Mouse (Mus musculus) B cell, adult 2 months (primary cell): ENCODE results near the gene Lrp1.

Source experiments
- DNase-seq, 2 experiments: peaks; one replicate each; pipeline ENCODE4 v3.0.0; 2022

Lrp1 gene

GRCm38 (mm10) chr10:127590831-127591451 is 30.0 kb downstream of the Lrp1 start:
- no peak for DNase-seq

GRCm38 (mm10) chr10:127590256-127590655 is 30.7 kb downstream of the Lrp1 start:
- DNase-seq, result no peak

DNA sequence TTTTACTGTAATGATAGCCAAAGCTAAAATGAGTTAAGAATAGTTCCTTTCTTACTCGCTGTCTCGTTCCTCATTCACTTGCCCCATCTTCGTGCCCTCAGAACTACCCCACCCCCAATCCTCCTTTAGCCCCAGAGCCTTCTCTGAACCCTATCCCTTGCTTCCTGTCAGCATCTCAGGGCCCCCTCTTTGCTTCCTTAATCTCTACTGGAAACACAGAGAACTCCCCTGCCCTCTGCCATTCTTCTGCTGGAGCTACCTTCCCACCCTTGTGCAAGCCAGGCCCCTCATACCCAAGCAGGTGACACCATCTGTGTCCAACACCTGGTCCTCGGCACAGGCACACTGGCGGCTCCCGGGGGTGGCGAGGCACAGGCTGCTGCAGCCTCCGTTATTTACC is 33.2 kb downstream of the Lrp1 start:
- no peak for DNase-seq

- no peak for DNase-seq
Measured at GRCm38 (mm10) chr10:127586209-127586608, 34.7 kb downstream of the Lrp1 start.

DNA sequence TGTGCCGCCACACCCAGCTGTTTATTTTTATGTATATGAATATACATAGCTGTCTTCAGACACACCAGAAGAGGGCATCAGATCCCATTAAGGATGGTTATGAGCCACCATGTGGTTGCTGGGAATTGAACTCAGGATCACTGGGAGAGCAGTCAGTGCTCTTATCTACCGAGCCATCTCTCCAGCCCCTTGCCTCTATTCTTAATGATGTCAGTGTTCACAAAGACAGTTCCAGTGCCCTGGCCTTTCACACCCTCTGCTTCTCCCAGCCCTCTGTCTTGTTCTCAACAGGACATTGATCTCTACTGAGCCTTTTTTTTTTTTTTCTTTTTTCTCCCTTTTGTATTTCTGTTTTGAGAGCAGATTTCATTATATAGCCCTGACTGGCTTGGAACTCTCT is 35.4 kb downstream of the Lrp1 start:
- DNase-seq, result no peak

GRCm38 (mm10) chr10:127583649-127584048 is 37.3 kb downstream of the Lrp1 start:
- DNase-seq, result no peak

- DNase-seq, result no peak
Measured at GRCm38 (mm10) chr10:127581291-127581690, 39.7 kb downstream of the Lrp1 start.

DNA sequence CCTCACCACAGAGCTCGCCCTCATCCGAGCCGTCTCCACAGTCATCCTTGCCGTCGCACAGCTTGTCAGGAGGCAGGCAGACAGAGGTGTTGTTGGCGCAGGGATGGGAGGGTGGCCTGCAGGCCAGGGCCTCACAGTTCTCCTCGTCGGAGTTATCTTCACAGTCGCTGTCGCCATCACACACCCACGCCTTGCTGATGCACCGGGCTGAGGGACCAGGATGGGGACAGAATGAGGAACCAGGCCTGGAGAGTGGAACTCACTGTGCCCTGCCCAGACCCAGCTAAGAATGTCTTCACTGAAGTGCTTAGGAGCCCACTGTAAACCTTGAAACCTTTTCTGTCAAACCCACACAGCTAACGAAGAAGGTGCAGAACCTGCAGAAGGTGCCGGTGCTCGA is 43.0 kb downstream of the Lrp1 start:
- DNase-seq, result no peak

GRCm38 (mm10) chr10:127577156-127577555 is 43.8 kb downstream of the Lrp1 start:
- no peak for DNase-seq

DNA sequence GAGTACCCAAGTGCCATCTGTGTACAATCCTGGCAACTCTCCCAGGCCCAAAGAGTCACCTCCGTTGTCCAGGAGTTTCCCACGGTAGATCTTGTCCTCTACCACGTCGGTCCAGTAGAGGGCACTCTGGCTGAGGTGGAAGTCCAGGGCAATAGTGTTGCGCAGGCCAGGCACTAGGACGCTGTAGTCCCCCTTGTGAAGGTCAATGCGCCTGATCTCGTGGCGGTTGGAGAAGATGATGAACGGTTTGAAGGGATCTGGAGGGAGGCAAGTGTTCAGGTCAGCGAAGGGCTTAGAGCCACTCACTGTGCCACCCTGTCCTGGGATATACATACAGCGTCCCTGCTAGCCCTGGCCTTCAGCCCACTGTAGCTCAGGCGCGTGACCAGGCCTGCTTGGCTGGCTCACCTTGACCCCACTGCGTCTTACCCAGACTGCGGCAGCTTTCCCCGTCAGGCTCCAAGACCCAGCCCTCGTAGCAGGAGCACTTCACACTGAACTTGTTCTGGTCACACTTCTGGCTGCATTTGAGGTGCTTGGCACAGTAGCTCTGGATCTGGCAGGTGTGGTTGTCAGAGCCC is 44.5 kb downstream of the Lrp1 start:
- peak; percentile 62 to 65 for DNase-seq

DNA sequence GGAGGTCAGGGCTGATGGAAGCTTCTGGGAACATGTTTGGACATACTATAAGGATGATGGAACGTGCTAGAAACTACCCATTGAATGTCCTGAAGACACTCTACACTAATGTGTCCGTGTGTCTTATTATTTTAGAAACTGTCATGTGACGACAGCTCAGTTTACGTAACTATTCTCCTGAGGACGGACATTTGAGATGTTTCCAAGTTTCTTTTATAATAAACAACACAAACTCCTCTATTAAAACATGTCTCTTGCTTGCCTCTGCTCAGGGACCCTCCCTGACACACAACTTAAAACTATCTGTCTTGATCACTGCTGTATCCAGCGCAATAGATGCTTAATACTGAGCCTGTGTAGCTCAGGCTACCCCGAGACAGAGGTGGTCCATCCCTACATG is 45.2 kb downstream of the Lrp1 start:
- no peak for DNase-seq

DNA sequence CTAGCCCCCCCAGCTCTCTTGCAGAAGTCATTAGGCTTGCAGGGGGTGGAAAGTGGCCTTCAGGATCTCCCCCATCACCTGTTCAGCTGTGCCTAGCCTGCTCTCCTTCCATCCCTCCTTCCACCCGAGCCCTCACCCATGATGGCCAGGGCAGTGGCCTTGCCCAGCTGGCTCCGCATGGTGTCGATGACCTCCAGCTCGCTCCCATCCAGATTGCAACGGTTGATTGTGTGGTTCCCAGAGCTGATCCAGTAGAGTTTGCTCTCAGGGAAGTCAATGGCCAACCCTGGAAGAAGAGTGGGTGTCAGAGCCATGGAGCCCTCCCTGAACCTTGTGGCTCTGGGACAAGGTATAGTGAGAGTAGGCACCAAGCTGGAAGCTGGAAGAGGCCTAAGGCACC is 48.7 kb downstream of the Lrp1 start:
- no peak for DNase-seq

DNA sequence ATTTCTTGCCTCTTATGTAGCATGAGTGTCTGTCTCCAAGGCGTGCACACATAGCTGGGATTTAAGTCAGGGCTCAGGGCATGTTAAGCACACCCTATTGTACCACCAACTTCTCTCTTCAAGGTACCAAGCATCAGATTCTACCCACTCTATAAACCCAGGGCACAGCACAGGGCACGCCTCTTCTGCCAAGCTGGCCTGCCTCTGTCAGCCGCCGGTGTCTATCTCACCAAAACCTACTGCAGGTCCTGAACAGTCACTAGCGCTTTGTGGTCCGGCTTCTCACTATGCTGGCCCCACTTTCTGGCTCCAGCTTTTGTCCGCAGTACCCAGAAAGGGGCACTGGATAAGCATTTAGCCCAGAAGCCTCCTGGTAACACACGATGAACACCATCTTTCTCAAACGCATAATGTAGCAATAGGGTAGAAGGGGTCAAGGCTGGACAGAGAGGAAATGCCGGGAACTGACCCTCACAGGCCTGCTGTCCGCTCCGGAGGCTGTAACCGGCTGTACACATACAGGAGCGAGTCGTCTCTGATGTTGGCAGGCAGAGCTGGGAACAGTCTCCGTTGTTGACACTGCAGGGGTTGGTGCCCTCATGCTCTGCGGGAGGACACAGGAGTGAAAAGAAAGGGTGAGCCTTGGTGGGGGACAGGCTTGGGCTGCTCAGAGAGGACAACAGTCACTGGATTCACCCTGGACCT is 49.9 kb downstream of the Lrp1 start:
- no peak for DNase-seq

GRCm38 (mm10) chr10:127570384-127570783 is 50.6 kb downstream of the Lrp1 start:
- DNase-seq, result no peak

GRCm38 (mm10) chr10:127569450-127569849 is 51.5 kb downstream of the Lrp1 start:
- peak; percentile 82 to 83 for DNase-seq

- no peak for DNase-seq
Measured at GRCm38 (mm10) chr10:127566553-127567326, 54.2 kb downstream of the Lrp1 start.

- no peak for DNase-seq
Measured at GRCm38 (mm10) chr10:127564301-127564700, 56.6 kb downstream of the Lrp1 start.

DNA sequence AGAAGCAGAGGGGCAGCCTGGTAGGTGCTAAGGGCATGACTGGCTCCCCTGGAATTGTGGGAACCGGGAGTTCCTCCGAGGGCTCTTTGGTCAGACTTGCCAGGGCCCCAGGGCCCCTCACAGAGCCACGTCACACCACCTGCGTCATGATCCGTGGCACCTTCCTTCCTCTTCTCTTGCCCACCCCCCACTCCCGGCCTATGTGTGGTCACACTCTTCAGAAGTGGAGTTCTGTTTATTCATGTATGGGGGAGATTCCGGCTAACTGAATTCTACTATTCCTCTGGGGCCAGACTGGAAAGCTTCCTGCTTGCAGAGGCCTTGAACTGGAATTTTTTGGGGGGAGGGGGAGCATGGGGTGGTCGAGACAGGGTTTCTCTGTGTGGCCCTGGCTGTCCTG is 57.1 kb downstream of the Lrp1 start:
- no peak for DNase-seq

GRCm38 (mm10) chr10:127561145-127561544 is 59.8 kb downstream of the Lrp1 start:
- DNase-seq, result no peak

- peak; percentile 28 to 30 for DNase-seq
Measured at GRCm38 (mm10) chr10:127557397-127557796, 63.6 kb downstream of the Lrp1 start.

DNA sequence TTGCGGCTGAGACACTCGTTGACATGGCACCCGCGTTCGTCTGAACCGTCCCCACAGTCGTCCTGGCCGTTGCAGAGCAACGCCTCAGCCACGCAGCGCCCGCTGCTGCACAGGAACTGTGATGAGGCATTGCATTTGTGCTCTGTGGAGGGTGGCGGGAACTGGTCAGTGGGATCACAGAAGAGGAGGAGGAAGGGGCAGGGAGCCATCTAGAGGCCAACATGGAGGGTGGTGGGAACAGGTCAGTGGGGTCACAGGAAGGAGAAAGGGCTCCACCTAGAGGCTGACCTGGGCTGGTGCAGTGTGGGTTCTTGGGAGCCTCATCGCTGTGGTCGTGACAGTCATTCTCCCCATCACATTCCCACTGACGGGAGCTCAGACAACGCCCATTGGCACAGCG is 65.2 kb downstream of the Lrp1 start:
- DNase-seq, result peak in 1 of 2 experiments; percentile 27

DNA sequence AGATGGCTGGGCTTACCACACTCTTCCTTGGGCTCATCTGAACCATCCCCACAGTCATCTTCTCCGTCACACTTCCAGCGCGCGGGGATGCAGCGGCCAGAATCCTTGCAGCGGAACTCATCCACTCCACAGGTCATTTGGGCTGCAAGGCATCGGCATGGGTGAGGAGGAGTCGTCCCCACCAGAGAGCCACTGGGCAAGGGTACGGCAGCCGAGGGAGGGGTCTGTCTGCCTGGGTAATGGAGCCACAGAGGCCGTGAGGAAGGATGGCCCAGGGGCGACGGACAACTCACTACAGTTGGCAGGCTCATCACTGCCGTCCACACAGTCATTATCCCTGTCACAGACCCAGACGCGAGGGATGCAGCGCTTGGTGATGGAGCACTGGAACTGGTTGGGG is 71.1 kb downstream of the Lrp1 start:
- DNase-seq, result no peak

DNA sequence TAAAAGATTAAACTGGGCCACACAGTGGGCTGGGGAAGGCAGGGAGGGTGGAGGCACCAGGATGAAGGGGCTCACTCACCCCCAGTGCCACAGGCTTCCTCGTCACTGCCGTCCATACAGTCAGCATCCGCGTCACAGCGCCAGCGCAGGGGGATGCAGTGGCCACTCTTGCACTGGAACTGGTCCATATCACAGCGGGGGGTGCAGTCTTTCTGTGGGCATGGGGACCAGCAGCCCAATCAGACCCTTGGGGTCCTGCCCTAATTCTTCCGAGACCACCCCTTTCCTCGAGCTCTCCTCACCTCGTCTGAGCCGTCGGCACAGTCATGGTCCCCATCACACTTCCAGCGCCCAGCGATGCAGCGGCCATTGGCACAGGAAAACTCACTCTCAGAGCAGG is 72.7 kb downstream of the Lrp1 start:
- DNase-seq, result no peak

DNA sequence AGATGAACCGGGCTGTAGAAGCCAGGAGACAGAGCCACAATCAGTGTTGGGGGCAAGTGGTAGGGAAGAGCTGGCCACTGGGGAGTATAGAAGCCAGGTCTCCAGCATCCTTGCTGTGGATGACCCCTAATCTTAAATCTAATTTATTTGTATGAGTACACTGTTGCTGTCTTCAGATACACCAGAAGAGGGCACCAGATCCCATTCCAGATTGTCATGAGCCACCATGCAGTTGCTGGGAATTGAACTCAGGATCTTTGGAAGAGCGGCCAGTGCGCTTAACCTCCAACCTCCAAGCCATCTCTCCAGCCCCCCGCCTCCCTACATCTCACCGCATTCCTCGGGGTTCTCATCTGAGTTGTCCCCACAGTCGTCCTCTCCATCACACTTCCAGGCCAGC is 74.4 kb downstream of the Lrp1 start:
- DNase-seq, result no peak
